Mouse (Mus musculus) naive thymus-derived CD4-positive, alpha-beta T cell, adult 2 months (primary cell): Measurements from ENCODE around the gene Hspa4.
"Not testable (repeated sequence)": the region's sequence is repeated elsewhere in the genome, so short reads cannot be mapped to it uniquely, and the experiment has no call there.

ENCODE experiments used
- DNase-seq: peaks from one replicate; pipeline ENCODE4 v3.0.0-alpha.2; 2011; ENCODE audit warnings: low read depth

Hspa4 gene

GRCm38 (mm10) chr11:53300330-53301166 is at the start of gene Hspa4:
TSS of gene Hspa4 (minus strand) at chr11:53300457.
- DNase-seq, result peak; percentile 100

DNA sequence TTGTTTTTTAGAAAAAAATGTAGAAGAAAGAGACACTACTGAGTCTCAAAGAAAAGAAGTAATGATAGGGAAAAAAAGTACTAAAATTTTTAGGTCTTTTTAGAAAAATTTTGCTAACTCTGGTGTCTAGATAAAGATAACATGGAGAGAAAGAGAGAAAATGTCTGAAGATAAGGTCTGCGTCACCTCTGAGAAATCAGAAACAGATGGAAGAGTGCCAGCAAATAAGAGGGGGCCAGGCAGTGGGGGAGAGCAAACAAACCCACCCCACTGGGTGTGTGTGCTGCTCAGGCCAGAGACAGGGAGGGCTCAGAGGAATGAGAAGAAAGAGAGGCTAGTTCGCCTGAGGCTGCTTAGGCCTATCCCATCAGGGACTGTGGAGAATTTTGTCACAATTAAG is 45.5 kb upstream of the Hspa4 start:
- DNase-seq, result no peak

- DNase-seq, result no peak
These were observed 45.1 kb upstream of the Hspa4 start for GRCm38 (mm10) chr11:53345328-53345727.

- DNase-seq, result no peak
These were observed 42.5 kb upstream of the Hspa4 start for GRCm38 (mm10) chr11:53342711-53343110.

DNA sequence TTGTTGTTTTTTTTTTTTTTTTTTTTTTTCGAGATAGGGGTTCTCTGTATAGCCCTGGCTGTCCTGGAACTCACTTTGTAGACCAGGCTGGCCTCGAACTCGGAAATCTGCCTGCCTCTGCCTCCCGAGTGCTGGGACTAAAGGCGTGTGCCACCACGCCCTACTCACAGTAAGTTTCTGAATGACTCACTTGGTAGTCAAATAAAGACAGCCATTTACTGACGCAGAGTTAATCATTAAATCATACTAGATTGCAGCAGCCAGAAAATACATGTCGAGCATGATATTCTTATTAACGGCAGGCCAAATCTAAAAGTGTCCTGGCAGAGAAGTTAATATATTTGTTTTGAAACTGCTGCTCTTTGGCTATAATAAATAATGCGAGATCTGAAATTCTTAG is 40.8 kb upstream of the Hspa4 start:
- DNase-seq, result not testable (repeated sequence)

GRCm38 (mm10) chr11:53337684-53338083 is 37.4 kb upstream of the Hspa4 start:
- no peak for DNase-seq

DNA sequence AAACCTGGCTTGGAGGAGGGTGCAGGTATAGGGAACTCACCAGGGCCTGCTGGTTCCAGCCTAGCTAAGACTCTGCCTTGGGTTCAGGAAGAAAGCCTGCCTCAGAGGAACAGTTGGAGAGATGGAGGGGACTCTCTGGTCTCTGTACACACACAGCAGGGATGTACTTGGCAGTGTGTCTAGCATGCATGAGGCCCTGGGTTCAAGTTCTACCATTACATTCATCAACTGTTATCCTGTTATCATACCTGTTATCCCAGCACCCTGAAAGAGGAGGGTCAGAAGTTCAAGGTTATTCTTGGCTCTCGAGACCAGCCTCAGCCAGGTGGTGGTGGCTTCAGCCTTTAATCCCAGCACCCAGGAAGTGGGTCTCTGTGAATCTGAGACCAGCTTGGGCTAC is 36.7 kb upstream of the Hspa4 start:
- DNase-seq, result no peak

- DNase-seq, result no peak
These were observed 35.9 kb upstream of the Hspa4 start for GRCm38 (mm10) chr11:53336182-53336571.

- DNase-seq, result no peak
These were observed 35.4 kb upstream of the Hspa4 start for GRCm38 (mm10) chr11:53335505-53336181.

- DNase-seq, result no peak
These were observed 31.9 kb upstream of the Hspa4 start for GRCm38 (mm10) chr11:53332076-53332680.

- DNase-seq, result no peak
These were observed 30.9 kb upstream of the Hspa4 start for GRCm38 (mm10) chr11:53331121-53331520.

DNA sequence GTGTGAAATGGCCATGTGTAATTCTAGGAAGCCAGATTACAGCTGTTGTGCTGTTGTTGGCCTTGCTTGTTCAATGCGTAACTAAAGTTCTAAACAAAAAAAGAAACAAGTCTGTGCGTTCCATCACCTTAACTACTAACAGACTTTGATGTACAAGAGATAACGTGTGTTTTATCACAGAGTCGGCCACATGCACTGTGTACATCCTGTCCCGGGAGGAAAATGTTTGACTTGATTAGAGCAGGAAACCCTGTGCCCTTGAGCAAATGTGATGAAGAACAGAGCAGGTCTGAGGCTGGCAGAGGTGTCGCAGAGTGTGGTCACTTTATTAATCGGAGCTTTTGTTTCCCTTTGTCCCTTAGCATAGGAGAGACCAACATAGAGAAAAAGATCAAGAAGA is 30.1 kb upstream of the Hspa4 start:
- DNase-seq, result peak; percentile 72

- DNase-seq, result peak; percentile 91
These were observed 24.3 kb upstream of the Hspa4 start, which contains the start of gene Zcchc10 for GRCm38 (mm10) chr11:53324512-53324968. TSS of gene Zcchc10 (plus strand) at chr11:53324679.

GRCm38 (mm10) chr11:53319867-53320266 is 19.6 kb upstream of the Hspa4 start:
- not testable (repeated sequence) for DNase-seq

DNA sequence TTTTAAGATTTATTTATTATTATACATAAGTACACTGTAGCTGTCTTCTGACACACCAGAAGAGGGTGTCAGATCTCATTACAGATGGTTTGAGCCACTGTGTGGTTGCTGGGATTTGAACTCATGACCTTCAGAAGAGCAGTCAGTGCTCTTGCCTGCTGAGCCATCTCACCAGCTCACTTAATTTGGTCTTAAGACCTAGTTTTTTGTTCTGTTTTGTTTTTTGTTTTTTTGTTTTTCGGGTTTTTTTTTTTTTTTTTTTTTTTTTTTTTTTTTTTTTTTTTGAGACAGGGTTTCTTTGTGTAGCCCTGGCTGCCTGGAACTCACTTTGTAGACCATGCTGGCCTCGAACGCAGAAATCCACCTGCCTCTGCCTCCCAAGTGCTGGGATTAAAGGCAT is 18.3 kb upstream of the Hspa4 start:
- not testable (repeated sequence) for DNase-seq

DNA sequence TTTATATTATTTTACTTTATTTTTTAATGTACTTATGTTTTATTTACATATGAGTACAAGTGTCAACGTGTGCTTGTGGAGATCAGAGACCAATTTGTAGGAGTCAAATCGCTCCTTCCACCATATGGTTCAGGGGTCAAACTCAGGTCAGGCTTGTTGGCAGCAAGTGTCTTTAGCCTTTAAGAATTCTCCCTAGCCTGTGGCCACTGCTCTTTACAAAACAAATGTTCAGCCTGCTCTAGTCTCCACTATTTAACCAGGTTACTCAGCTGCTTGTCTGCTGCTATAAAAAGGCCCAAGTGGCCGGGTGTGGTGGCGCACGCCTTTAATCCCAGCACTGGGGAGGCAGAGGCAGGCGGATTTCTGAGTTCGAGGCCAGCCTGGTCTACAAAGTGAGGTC is 17.8 kb upstream of the Hspa4 start:
- DNase-seq, result no peak

DNA sequence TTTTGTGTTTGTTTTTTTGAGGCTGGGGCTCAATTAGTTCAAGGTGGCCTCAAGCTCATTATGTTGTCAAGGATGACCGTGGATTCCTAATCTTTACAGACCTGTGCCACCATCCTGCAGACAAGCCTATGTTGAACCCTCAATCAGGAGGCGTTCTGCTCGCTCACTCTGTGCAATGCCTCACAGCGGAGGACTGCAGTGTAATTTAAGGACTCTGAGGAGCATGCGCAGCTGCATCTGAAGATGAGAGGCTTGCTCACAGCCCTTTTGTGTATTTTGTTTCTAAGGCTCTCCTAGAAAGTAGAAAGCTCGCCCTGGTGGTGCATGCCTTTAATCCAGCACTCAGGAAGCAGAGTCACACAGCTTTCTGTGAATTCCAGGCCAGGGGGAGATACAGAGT is 16.7 kb upstream of the Hspa4 start:
- no peak for DNase-seq

GRCm38 (mm10) chr11:53314770-53315173 is 14.5 kb upstream of the Hspa4 start:
- no peak for DNase-seq

GRCm38 (mm10) chr11:53312823-53313222 is 12.6 kb upstream of the Hspa4 start:
- not testable (repeated sequence) for DNase-seq

DNA sequence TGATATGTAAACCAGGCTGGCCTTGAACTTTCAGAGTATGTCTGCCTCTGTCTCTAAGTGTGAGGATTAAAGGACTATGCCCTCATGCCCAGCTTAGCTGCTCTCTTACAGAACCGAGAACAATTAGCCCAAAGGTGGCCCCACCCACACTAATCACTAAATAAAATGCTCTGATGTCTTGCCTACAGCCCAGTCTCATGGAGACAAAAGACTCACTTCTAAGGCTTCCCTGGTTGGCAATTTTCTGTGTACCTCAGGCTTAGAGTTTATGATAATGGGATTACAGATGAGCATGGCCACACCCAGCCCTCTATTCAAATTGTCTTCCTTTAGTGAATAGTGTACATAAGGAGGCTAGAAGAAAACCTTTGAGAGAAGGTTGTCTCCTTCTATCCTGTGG is 11.1 kb upstream of the Hspa4 start:
- DNase-seq, result no peak

- no peak for DNase-seq
These were observed 8.6 kb upstream of the Hspa4 start for GRCm38 (mm10) chr11:53308884-53309310.

GRCm38 (mm10) chr11:53308251-53308864 is 8.1 kb upstream of the Hspa4 start:
- DNase-seq, result no peak
